Mouse (Mus musculus) mouse embryonic stem cell (cell line): Measurements from ENCODE around the gene Dpyd.

ENCODE experiments used
- in situ Hi-C, 2 experiments: fragments of 300-500 bp; cut with MboI; formaldehyde crosslinking; loops; 1 replicate in 1 of 2; 3 replicates in 1 of 2; pipeline ENCODE4 v1.14.3; 2019 to 2020; ENCODE audit warnings: low sequenced_read_pairs in 2 of 2, low pct_unique_long_range_greater_than_20kb in 1 of 2, mixed read lengths in 1 of 2; ENCODE audit not compliant: unreplicated experiment in 1 of 2

Dpyd gene

DNA sequence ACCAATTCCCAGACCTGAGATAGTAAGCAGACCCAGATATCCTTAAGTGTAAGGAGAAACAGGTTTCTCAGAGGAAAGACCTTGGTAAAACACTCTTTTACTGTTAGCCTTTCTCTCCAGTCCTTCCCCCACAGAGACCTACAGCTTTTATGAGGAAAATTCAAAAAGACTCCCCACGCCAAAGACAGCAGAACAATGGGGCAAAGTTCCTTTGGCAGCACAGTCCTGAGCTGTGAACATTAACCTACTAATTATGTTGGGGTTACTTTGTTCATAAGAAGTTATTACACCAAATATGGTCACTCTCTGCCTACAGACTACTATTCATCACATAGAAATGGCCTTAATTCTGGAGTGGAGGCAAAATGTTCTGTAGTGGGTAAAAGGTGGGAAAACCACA lies 480.7 kb downstream of the Dpyd start:
- in situ Hi-C loops, result no loop called here

- in situ Hi-C loops, result no loop called here
These were observed 494.2 kb downstream of the Dpyd start for GRCm38 (mm10) chr3:119056144-119056543.

GRCm38 (mm10) chr3:119063214-119063613 lies 501.3 kb downstream of the Dpyd start:
- in situ Hi-C loops, result no loop called here

DNA sequence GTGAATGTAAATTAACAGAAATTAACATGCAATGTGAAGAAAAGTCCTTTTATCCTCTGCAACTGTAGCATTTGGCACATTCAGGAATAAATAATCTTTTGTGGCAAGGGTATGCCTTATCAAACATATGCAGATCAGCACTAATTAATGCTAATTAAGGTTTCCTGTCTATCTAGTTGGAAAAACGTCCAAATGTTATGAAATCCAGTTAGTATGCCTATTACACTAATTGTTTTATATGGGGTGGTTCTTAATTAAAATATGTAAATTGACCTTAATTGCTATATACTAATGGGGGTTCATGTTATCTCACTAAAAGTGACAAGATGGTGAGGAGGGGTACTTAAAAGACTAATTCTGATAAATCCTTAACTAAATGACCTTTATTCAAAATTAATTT lies 501.7 kb downstream of the Dpyd start:
- in situ Hi-C loops, result no loop called here

DNA sequence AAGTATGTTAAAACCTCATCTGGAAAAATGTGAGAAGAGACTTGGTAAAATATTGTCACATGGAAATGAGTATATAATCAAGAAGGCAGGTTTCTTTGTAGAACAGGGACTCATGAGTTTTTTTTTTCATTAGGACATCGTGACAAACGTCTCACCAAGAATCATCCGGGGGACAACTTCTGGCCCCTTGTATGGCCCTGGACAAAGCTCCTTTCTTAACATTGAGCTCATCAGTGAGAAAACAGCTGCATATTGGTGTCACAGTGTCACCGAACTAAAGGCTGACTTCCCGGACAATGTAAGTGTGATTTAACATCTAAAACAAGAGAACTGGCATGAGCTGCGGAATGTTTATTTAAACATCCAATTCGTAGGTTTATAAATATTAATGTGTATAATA lies 502.8 kb downstream of the Dpyd start:
- in situ Hi-C loops, result no loop called here

DNA sequence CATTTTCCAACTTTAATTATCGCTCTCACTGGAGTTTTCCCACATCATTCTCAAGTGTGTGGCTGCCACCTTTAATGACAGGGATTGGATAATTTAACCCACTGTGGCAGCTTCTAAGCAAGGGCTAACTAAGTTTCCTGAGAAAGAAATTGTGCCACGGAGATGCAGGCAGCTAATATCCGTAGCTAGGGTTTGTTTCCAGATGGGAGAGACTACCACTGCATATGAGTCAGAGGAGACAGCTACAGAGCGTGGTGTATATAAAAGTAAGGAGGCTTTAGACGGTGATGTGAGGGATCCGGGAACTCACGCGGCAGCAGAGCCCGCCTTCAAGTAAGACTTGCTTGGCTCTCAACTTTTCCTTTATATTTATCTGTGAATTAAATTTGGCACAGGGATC lies 505.3 kb downstream of the Dpyd start:
- in situ Hi-C loops, result no loop called here

DNA sequence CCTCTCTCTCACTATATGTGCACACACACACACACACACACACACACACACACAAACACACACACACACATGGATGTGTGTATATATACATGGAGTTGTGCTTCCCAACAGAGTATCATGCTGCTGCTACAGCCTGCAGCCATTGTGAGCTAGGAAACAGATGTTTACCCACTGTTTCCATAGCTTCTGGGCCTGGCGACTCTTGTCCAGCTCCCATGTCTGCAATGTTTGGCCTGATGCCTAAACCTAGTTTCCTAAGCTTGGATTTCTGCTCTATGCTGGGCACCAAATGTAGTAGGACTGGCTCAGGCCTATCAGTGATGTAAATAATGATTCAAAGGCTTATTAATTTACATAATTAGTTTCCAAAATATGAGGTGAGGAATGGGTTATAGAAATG lies 524.7 kb downstream of the Dpyd start:
- in situ Hi-C loops, result no loop called here

DNA sequence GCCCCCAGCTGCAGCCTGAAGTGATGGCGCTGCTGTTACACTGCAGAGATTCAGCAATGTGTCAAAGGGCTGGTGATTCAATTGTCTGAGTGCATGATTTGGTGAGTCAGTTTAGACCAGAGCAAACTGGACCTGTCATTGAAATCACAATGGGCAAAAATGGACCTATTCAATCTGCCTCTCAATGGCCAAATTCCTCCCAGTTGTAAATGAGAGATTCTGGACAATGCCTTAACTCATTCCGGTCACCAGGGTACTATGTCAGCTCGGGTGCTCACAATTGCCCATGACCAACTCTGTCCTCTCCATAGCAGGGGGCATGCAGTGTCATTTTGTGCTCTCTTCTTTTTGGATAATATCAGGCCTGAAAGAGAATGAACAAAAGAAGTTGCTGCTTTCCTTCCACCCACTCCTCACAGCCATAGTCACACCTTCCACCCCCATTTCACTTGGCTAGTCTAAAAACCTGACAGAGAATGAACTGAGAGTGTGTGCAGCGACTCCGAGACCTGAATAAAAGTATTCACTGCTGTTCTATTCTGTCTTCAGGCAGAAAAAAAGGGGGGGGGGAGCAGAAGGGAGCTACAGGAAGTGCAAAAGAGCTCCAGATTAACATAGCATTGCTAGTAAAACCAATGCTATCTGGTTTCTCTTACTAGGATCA lies 533.4 kb downstream of the Dpyd start:
- in situ Hi-C loops, result no loop called here

- in situ Hi-C loops, result no loop called here
These were observed 564.1 kb downstream of the Dpyd start for GRCm38 (mm10) chr3:119126003-119126402.

- in situ Hi-C loops, result no loop called here
These were observed 566.1 kb downstream of the Dpyd start for GRCm38 (mm10) chr3:119128076-119128475.

DNA sequence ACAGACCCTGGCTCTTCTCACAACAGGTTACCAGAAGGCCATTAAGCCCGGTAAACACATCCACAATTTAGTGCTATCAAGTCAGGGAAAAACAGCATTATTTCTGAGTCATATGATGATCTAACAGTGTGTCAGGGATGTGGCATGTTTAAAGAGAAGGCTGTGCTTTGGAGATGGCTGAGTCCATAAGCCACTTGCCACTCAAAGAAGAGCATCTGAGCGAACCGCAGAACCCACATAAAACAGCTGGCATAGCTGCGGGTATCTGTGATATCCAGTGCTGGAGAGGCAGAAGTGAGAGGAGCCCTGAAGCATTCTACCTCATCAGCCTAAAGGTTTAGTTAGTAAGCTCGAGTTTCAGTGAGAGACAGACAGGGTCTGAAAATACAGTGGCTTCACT lies 581.1 kb downstream of the Dpyd start:
- in situ Hi-C loops, result no loop called here

GRCm38 (mm10) chr3:119144788-119145187 lies 582.9 kb downstream of the Dpyd start:
- in situ Hi-C loops, result no loop called here

- in situ Hi-C loops, result no loop called here
These were observed 592.9 kb downstream of the Dpyd start for GRCm38 (mm10) chr3:119154604-119155444.

GRCm38 (mm10) chr3:119158670-119159069 lies 596.7 kb downstream of the Dpyd start:
- in situ Hi-C loops, result no loop called here

DNA sequence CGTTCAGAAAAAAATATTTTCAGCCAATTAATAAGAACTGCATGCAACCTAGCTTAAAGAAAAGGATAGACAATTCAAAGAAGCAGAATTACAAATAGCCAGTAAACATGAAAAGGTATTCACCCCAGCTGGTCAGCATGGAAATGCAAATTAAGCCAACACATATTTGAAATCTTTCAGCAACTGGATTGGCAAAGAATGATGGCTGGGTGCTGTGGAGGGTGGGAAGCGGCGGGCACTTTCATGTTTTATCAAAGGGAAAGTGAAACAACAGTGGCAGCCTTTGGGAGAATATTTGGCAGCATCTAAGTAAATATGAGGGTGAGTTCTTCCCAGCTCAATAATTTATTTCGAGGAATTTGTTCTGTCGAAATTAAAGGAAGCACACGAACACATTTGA lies 603.8 kb downstream of the Dpyd start:
- in situ Hi-C loops, result no loop called here

- in situ Hi-C loops, result no loop called here
These were observed 606.2 kb downstream of the Dpyd start for GRCm38 (mm10) chr3:119168166-119168565.

DNA sequence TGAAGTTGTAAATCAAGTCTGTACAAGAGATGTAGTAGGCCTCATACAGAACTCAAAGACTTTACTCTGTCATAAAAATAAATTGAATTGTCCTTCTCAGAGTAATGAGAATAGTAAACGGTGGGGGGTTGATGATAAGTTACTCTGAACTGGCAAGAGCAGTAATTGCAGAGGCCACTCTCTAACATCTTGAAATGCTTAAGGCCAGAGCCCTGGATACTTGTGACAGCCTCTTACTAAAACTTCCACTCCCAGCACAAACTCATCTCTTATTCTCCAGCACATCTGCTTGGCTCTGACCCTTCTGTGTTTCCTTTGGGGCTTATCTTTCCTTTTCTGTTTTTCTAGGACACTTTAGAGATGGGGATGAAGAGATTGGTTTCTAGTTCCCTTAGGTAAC lies 606.7 kb downstream of the Dpyd start:
- in situ Hi-C loops, result no loop called here

DNA sequence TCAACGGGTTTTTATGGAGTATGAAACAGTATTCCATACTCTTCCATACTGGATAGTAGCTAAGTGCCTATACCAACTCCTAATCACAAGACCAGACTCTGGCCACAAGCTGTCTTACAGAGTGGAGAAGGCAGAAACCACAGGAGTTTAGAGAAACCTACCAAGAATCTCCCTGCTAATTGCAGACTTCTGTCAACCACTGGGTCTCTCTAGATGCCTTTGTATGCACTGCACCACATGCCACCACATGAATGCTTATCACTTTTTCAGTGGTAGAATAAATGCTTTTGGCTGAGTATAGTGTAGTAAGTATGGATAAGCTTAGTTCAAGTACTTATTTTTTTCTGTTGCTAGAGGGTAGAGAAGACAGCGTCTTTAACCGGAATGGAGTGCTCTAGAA lies 621.3 kb downstream of the Dpyd start:
- in situ Hi-C loops, result no loop called here

DNA sequence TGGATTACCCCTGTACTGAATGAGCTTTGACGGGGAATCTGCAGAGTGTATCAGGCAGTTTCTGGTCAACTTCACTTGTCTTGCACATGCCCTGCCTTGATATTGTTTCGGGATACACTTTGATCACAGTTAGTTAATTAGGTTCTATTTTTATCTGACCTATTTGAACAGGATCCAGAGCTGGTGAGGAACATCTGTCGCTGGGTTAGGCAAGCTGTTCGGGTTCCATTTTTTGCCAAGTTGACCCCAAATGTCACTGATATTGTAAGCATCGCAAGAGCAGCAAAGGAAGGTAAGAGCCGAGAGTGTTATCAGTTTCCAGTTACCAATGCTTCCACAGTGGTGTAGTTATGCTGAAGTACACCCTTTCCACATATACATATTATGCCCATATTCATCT lies 632.1 kb downstream of the Dpyd start:
- in situ Hi-C loops, result no loop called here

DNA sequence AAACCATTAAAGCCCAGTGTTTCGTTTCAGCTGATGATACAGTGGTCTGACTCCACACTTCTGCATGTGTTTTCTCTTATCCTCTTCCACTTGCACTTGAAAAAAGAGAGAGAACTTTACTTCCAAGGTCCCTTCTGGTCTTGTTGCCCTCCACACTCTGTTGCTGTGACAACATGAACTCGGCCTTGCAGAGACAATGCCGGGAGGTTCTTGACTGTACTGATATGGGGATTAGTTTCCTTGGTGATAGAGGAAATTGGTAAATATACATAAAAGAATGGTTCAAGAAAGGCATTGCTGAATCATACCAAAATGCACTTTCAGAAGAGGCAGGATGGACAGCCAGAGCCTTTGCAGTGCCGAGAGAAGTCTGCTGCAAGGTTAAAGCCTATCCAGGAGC lies 633.7 kb downstream of the Dpyd start:
- in situ Hi-C loops, result no loop called here
